Mouse (Mus musculus) large intestine, adult 2 months (tissue): ENCODE measurements at regions not wholly inside any gene's neighbourhood (a gene's known extent, or its start where the extent isn't known, plus 50 kb on each side); places are given as distances from the start of the nearest gene placed in this dataset.
"Not testable (repeated sequence)": the region's sequence is repeated elsewhere in the genome, so short reads cannot be mapped to it uniquely, and the experiment has no call there.

Source experiments
- DNase-seq: peaks from one replicate; pipeline ENCODE4 v3.0.0-alpha.2; 2012; ENCODE audit warnings: low read depth, low spot score
- WGBS: fragments of 180-500 bp; shearing (Covaris S2); methylation state at CpG from one replicate; pipeline ENCODE4 v1.1.7; 2018; 5-methylcytosine and 5-hydroxymethylcytosine counted together

- 60% methylated on average over 1 of the region's 1 CpGs for WGBS
- no peak for DNase-seq
These were observed 928.4 kb upstream of the Mms22l start for GRCm38 (mm10) chr4:23567827-23568226.

DNA sequence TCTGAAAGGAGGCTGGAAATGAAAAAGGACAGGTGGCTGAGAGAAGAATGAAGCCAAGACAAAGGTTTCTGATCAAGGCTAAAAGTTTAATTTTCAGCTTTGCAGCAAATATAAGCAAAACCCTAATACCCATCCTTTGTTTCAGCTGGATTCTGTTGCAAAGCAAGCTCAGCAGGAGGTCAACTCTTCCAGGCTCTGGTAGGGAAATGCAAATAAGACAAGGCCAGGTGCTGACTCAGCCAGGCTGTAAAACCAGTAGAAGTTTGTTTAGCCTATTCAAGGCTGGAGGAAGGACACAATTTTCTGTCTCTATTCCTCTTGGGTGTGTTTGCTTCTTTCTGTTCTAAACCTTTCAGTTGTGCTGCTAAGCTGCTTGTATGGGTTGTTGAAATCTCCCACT is 923.2 kb upstream of the Mms22l start:
- DNase-seq = no peak

GRCm38 (mm10) chr4:23587412-23587811 is 908.8 kb upstream of the Mms22l start:
- no peak for DNase-seq
- WGBS = 5% methylated on average over 2 of the region's 2 CpGs

- WGBS = 61% methylated on average over 3 of the region's 3 CpGs
- no peak for DNase-seq
These were observed 905.4 kb upstream of the Mms22l start for GRCm38 (mm10) chr4:23590883-23591282.

- DNase-seq = no peak
- WGBS = 83% methylated on average over 2 of the region's 2 CpGs
These were observed 904.7 kb upstream of the Mms22l start for GRCm38 (mm10) chr4:23591593-23591992.

DNA sequence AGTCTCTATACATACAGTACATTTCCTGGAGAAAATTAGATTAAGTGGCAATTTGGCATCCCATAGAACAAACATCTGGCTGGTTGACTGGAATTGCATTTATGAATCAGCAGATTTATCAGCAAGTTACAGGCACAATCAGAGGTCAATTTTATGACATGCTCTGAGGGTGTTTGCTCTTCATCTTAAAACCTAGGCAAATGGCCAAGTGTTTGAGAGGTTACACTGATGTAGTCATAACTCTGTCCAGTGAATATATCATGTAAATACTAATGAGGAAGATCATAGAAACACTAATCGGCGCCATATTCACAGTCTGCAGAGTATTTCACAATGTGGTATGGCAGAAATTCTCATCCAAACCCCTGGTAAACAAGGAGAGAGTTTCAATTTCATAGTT is 896.2 kb upstream of the Mms22l start:
- WGBS = 58% methylated on average over 2 of the region's 2 CpGs
- DNase-seq = no peak

DNA sequence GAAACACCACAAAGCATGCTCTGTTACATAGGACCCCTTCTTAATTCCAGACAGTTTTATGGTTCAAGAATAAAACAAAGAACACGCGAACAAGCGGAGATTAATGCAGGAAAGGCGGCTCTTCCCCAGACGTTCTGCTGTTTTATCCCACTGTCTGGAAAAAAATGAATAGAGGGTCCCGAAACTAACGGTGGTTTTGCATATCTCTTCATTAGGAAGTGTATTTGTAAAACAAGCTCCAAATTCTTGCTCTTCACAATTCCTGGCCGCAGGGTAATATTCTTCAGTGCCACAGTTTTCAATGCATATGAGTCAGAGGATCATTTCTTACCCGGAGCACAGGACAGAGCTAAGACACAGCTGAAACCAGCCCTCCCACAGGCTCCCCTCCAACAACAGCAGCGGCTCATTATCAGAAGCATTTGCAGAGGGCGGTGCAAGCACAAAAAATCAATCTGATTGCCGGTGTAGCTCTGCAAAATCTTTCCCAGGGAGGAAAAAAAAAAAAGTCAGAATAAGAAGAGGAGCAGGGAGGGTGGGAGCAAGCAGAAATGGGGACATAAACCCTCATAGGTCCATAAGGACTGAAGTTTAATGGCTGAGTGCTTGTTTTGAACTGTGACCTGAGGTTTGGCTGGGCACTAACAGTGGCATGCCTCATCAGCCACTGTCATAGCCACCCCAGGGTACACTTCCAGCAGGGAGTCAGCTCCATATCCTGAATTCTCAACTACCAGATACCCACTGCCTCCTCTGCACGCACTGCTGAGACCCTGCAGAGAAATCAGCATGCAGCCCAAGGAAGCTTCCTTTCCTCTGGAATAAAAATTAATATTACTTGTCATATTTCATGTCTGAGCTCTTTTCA is 894.6 kb upstream of the Mms22l start:
- no peak for DNase-seq
- 45% methylated on average over 13 of the region's 13 CpGs for WGBS

- no peak for DNase-seq
- 84% methylated on average over 9 of the region's 9 CpGs for WGBS
These were observed 893.8 kb upstream of the Mms22l start for GRCm38 (mm10) chr4:23602294-23602932.

GRCm38 (mm10) chr4:23607348-23607747 is 888.9 kb upstream of the Mms22l start:
- WGBS = 73% methylated on average over 3 of the region's 3 CpGs

DNA sequence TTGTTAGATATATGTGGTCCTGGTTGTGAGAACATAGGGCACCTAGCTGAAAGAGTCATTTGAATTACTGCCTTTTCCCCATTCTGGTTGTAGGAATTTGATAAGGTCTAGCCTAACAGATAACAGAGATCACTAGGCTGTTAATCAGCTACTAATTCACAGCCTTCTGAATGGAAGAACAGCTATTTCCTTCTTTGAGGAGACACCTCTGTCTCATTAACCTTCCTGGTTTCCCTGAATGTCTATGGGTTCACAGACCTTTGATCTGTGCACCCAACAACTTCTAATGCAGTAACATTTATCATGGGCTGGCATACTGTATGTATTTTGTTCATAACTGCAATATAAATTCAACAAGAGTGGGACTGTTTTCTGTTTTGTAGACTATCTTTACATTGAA is 875.0 kb upstream of the Mms22l start:
- no peak for DNase-seq

More at GRCm38 (mm10) chr4:23607348-23607747, 888.9 kb upstream of the Mms22l start:
- DNase-seq = no peak

GRCm38 (mm10) chr4:23622231-23622630 is 874.0 kb upstream of the Mms22l start:
- no peak for DNase-seq

DNA sequence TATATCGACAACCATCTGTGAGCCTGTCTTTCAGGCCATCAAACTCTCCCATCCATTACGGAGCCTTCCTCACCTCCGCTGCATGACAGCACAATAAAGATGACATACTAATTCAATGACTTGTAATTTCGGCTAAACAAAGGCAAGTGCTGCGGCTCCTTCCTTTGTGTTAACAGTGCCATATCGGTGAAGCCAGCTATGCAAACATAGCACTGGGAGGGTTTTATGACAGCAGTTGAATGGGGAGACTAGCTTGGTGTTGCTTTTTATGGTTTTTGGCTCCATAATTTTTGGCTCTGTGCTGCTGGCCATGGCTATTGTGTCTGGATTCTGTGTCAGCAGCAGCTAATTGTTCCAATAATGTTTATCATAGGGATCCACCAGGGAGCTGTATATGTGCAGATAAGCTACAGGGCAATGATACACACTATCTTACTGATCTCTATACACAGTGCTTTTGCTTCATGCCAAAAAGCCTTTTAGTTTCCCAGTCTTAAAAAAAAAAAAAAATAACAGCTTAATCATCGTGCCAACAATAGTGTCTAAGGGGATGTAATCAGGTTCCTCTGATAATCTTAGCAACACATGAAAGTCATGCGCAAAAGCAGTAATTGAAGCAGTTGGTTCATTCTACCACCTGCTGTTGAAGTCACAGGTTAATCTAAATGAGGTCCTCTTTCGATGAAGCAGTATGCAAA is 859.9 kb upstream of the Mms22l start:
- WGBS = 25% methylated on average over 9 of the region's 9 CpGs
- DNase-seq = peak; percentile 2

GRCm38 (mm10) chr4:23636929-23637235 is 859.4 kb upstream of the Mms22l start:
- DNase-seq = no peak
- 30% methylated on average over 2 of the region's 2 CpGs for WGBS

DNA sequence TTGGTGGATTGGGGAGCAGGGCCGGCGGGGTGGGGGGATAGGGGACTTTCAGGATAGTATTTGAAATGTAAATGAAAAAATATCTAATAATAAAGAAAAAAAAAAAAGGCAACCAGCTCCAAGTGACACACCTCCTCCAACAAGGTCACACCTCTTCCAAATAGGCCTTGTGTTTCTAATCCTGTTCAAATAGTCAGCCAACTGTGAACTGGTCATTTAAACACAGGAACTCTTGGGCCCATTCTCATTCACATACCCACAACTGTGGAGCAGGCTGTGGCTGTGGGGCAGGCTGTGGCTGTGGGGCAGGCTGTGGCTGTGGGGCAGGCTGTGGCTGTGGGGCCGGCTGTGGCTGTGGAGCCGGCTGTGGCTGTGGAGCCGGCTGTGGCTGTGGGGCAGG is 839.6 kb upstream of the Mms22l start:
- WGBS = 83% methylated on average over 5 of the region's 5 CpGs
- DNase-seq = not testable (repeated sequence)

GRCm38 (mm10) chr4:23668896-23669295 is 827.4 kb upstream of the Mms22l start:
- 72% methylated on average over 2 of the region's 2 CpGs for WGBS
- DNase-seq = no peak

DNA sequence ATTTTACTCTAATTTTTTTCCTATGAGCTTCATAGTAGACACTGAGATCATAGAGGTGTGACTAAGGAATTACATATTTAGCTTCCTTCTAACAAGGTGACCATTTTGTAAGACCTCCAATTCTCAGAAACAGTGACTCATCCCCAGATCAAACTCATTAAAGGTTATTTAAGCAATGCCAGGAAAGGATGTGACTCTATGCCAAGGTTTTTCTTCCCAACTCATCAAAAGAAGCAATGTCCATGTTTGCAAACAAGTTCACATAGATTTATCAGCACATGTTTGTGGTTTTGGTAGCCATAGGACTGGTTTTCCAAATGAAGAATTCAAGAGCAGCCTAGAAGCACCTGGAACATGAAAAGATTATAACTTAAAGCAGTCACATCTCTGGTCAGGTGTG is 792.6 kb upstream of the Mms22l start:
- DNase-seq = no peak

- no peak for DNase-seq
- WGBS = 85% methylated on average over 2 of the region's 2 CpGs
These were observed 785.5 kb upstream of the Mms22l start for GRCm38 (mm10) chr4:23710716-23711115.

DNA sequence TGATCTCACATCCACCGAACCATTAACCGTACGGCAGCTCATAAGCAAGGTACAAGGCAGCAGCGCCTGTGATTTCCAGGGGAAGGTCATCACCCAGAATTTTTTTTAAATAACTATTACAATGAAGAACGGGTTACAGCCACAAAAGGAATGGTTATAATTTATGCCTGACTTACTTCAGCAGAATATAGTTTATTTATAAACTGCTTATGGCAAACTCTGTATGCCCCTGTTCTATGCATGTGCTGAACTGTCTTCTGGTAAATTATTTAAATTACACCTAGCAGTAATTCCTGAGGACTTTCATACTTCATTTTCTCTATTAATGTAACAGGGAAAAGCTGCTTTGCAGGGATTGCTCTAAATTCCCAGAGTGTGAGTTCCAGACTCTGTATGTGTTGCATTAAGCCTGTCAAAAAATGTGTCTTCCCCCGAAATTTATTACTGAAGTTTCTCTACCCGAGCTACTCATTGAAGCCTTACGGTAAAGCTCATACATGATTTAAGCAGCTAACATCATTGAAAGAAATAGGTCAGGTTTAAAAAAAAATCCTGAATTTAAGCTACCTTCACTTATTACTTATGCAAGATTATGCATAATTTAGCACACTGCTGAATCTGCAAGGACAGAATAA is 782.4 kb upstream of the Mms22l start:
- no peak for DNase-seq
- WGBS = 67% methylated on average over 8 of the region's 8 CpGs

GRCm38 (mm10) chr4:23727846-23728245 is 768.4 kb upstream of the Mms22l start:
- no peak for DNase-seq
- WGBS = 81% methylated on average over 2 of the region's 2 CpGs

- 73% methylated on average over 4 of the region's 4 CpGs for WGBS
- no peak for DNase-seq
These were observed 763.8 kb upstream of the Mms22l start for GRCm38 (mm10) chr4:23732471-23732870.

DNA sequence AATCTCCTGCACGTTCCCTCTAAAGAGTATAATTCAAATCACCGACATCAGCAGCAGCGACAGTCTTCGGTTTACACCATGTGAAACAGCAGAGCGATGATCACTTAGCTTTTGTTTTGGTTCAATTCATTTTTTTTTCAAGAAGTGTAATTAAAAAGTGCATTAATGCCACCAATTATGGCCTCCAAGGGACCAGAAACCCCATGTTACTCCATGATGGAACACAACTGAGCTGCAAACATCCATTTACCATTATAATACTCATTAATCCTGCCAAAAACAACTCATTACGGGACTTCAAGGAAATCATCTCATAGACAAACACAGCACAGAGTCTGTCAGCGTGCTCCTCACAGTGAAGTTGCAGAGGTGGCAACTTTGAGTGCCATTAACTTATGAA is 752.2 kb upstream of the Mms22l start:
- DNase-seq = no peak
- WGBS = 70% methylated on average over 7 of the region's 7 CpGs
